Comparison of ENCODE assay signal across 9 mouse cellular contexts in the genomic region with DNA sequence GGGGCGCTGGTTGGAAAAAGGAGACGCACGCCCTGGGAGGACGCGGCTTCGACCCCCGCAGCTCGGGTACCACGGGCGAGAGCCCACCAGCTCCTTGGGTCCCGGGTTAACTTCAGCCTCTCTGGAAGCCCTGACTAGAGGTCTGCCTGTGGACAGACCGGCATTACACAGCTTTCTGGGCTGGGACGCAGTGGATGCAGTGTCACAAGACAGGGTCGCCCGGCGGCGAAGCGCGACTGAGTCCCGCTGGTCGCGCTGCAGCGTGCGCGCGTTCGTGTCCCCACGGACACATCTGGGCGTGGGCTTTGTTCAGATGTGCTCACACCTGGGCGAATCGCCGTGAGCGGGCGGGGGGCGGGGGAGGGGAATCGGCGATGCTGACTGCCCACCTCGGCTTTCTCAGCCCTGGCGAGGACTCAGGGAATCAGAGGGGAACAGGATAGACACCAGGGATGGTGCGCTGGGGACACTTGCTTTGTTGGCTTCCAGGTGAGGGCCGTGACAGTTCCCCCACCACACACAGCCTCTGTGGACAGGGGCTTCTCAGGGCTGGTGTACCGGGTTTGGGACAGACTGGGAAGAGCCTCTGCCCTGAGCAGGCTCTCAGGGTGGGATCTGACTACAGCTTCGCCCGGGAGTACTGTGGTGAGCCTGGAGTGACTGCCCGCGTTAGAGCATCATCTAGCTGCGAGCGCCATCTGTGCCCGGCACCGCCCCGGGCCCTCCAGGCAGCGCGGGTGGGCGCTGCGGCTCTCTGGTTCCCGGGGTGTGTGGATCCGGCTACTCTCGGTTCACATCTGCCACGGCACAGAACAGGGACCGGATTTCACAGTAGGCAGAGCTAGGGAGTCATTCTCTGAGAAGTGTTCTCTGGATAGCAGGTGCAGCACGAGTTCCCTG. TPM values are rescaled to one million over a fixed set of nuclear protein-coding genes. Genes with fewer than 3 reads are reported as not detected.
DNase-seq lines count a peak whose midpoint lies in the region; ATAC-seq and TF ChIP-seq lines count a peak whose summit lies in the region.
"Had no signal": no experiment of that assay in that cellular context is flagged by ENCODE, and none has a peak within 500 bp of the region (broad histone marks: within the 10 kb centered on the region; RNA-seq: fewer than 3 reads in every experiment).

No protein-coding gene starts in this region.

- DNase-seq in heart, postnatal 10 days, result no peak
- peak; percentile 81 for DNase-seq in forebrain, embryonic 11.5 days (ENCODE audit: low spot score)
- DNase-seq in liver, embryonic 11.5 days (ENCODE audit: low spot score), result peak; percentile 35
- DNase-seq in adipocyte (ENCODE audit: low spot score), result no peak

- intact Hi-C loops in heart, postnatal 10 days (cut with DNase I), result no loop called here

- peak overlapping the region; percentile 98 for H3K4me2 ChIP-seq in heart, embryonic 11.5 days
- H3K4me2 ChIP-seq in forebrain, embryonic 11.5 days (ENCODE audit: low read depth, low read length, severe bottlenecking), result peak overlapping the region; percentile 92
- H3K4me2 ChIP-seq in intestine, embryonic 16.5 days (ENCODE audit: low read depth, low read length), result peak overlapping the region; percentile 98
- H3K4me2 ChIP-seq in liver, embryonic 11.5 days, result peak overlapping the region; percentile 92

- H3K9me3 ChIP-seq in heart, embryonic 11.5 days (replicated peaks; ENCODE audit: control insufficient read depth, low read length), result no peaks in the 10 kb centered on the region
- no peaks in the 10 kb centered on the region for H3K9me3 ChIP-seq in forebrain, embryonic 11.5 days (ENCODE audit: control insufficient read depth, low read length)
- no peaks in the 10 kb centered on the region for H3K9me3 ChIP-seq in intestine, embryonic 16.5 days (ENCODE audit: control insufficient read depth, low read length)
- H3K9me3 ChIP-seq in liver, embryonic 11.5 days (ENCODE audit: control insufficient read depth, low read length), result no peaks in the 10 kb centered on the region

- TF ChIP-seq POLR2A in bone marrow macrophage, adult 2 months (IDR thresholded peaks at IDR 0.05; ENCODE audit: borderline replicate concordance, low read depth, low read length), result no peak
- TF ChIP-seq POLR2A in olfactory bulb, adult 2 months (IDR thresholded peaks at IDR 0.05; ENCODE audit: insufficient read depth, low read depth, low read length), result no peak

- under 1% methylated on average over 60 of the region's 61 CpGs for WGBS in heart, embryonic 11.5 days (ENCODE audit: insufficient replicate concordance)
- WGBS in forebrain, embryonic 11.5 days, result 1% methylated on average over 61 of the region's 61 CpGs
- under 1% methylated on average over 61 of the region's 61 CpGs for WGBS in intestine, embryonic 16.5 days
- WGBS in liver, embryonic 11.5 days, result under 1% methylated on average over 61 of the region's 61 CpGs
- WGBS in olfactory bulb, adult 2 months, result under 1% methylated on average over 61 of the region's 61 CpGs

- peak overlapping the region; percentile 68 for H3K4me3 ChIP-seq in heart, embryonic 11.5 days (ENCODE audit: low read depth, low read length)
- H3K4me3 ChIP-seq in bone marrow macrophage, adult 2 months (ENCODE audit: insufficient read depth, low read length), result peak overlapping the region; percentile 88
- peak overlapping the region; percentile 69 for H3K4me3 ChIP-seq in forebrain, embryonic 11.5 days (ENCODE audit: low read depth, low read length)
- H3K4me3 ChIP-seq in intestine, embryonic 16.5 days (ENCODE audit: low read length), result peak overlapping the region; percentile 70
- peak overlapping the region; percentile 62 for H3K4me3 ChIP-seq in liver, embryonic 11.5 days (ENCODE audit: low read depth, low read length)
- peak overlapping the region; percentile 85 for H3K4me3 ChIP-seq in olfactory bulb, adult 2 months (ENCODE audit: insufficient read depth, low read depth, low read length)

- no peak for TF ChIP-seq CTCF in bone marrow macrophage, adult 2 months (IDR thresholded peaks at IDR 0.05; ENCODE audit: low read depth, low read length)
- TF ChIP-seq CTCF in olfactory bulb, adult 2 months (IDR thresholded peaks at IDR 0.05; ENCODE audit: insufficient read depth, low read depth, low read length), result no peak

- peaks cover 9% of the 10 kb centered on the region; the same call in 1 of the 2 replicates for H3K27me3 ChIP-seq in heart, embryonic 11.5 days (ENCODE audit: control insufficient read depth, insufficient read depth, low read length)
- no peaks in the 10 kb centered on the region for H3K27me3 ChIP-seq in forebrain, embryonic 11.5 days (ENCODE audit: control insufficient read depth, insufficient read depth, low read length)
- H3K27me3 ChIP-seq in intestine, embryonic 16.5 days (replicated peaks; ENCODE audit: control insufficient read depth, insufficient read depth, low read length), result peaks cover 15% of the 10 kb centered on the region; the same call in 1 of the 2 replicates
- H3K27me3 ChIP-seq in liver, embryonic 11.5 days (replicated peaks; ENCODE audit: control insufficient read depth, insufficient read depth, low read length), result peaks cover 35% of the 10 kb centered on the region

- H3K4me1 ChIP-seq in heart, embryonic 11.5 days (ENCODE audit: control insufficient read depth, insufficient read depth, low read length), result no peaks in the 10 kb centered on the region
- peaks cover 4% of the 10 kb centered on the region for H3K4me1 ChIP-seq in bone marrow macrophage, adult 2 months (ENCODE audit: control insufficient read depth, insufficient read depth, low read length)
- peaks cover 5% of the 10 kb centered on the region; the same call in 1 of the 2 replicates for H3K4me1 ChIP-seq in forebrain, embryonic 11.5 days (replicated peaks; ENCODE audit: control insufficient read depth, insufficient read depth, low read length)
- H3K4me1 ChIP-seq in intestine, embryonic 16.5 days (ENCODE audit: control insufficient read depth, insufficient read depth, low read length), result peaks cover 13% of the 10 kb centered on the region
- 0 out of 2 replicates have a peak, but pooled peaks cover 3% of the 10 kb centered on the region for H3K4me1 ChIP-seq in liver, embryonic 11.5 days (replicated peaks; ENCODE audit: control insufficient read depth, insufficient read depth, low read length)
- peaks cover 3% of the 10 kb centered on the region for H3K4me1 ChIP-seq in olfactory bulb, adult 2 months (ENCODE audit: control insufficient read depth, insufficient read depth, low read length)

- H3K9ac ChIP-seq in heart, embryonic 11.5 days (ENCODE audit: low read depth, low read length), result peak overlapping the region; percentile 46; the same call in 1 of the 2 replicates
- H3K9ac ChIP-seq in forebrain, embryonic 11.5 days (ENCODE audit: low read length), result peak overlapping the region; percentile 80
- peak overlapping the region; percentile 66 for H3K9ac ChIP-seq in intestine, embryonic 16.5 days (ENCODE audit: low read depth, low read length)
- H3K9ac ChIP-seq in liver, embryonic 11.5 days (ENCODE audit: low read depth, low read length), result no peak overlapping the region

- H3K36me3 ChIP-seq in heart, embryonic 11.5 days (ENCODE audit: control insufficient read depth, insufficient read depth, low read length), result no peaks in the 10 kb centered on the region
- H3K36me3 ChIP-seq in forebrain, embryonic 11.5 days (ENCODE audit: control insufficient read depth, insufficient read depth, low read length), result no peaks in the 10 kb centered on the region
- H3K36me3 ChIP-seq in intestine, embryonic 16.5 days (ENCODE audit: control insufficient read depth, insufficient read depth, low read length), result no peaks in the 10 kb centered on the region
- no peaks in the 10 kb centered on the region for H3K36me3 ChIP-seq in liver, embryonic 11.5 days (ENCODE audit: control insufficient read depth, insufficient read depth, low read length)
- H3K36me3 ChIP-seq: G1E had no signal

- ATAC-seq in heart, embryonic 11.5 days (replicated peaks; ENCODE audit: insufficient number of reproducible peaks, low FRiP score, low TSS enrichment), result peak; percentile 52; the same call in 1 of the 2 replicates
- peak; percentile 71 for ATAC-seq in forebrain, embryonic 11.5 days (replicated peaks; ENCODE audit: low FRiP score)
- peak; percentile 64 for ATAC-seq in intestine, embryonic 16.5 days
- ATAC-seq in liver, embryonic 11.5 days (replicated peaks; ENCODE audit: low FRiP score), result peak; percentile 13; the same call in 1 of the 2 replicates

- H3K27ac ChIP-seq in heart, embryonic 11.5 days (ENCODE audit: low read depth, low read length), result no peak overlapping the region
- no peak overlapping the region for H3K27ac ChIP-seq in bone marrow macrophage, adult 2 months (ENCODE audit: insufficient read depth, low read depth, low read length)
- peak overlapping the region; percentile 78 for H3K27ac ChIP-seq in forebrain, embryonic 11.5 days (ENCODE audit: low read depth, low read length)
- H3K27ac ChIP-seq in intestine, embryonic 16.5 days (ENCODE audit: low read length), result no peak overlapping the region
- H3K27ac ChIP-seq in liver, embryonic 11.5 days (ENCODE audit: low read depth, low read length), result no peak overlapping the region
- peak overlapping the region; percentile 88 for H3K27ac ChIP-seq in olfactory bulb, adult 2 months (ENCODE audit: insufficient read depth, low read depth, low read length)

RNA-seq across cellular contexts. Expression of a gene that starts 0.9 kb away (rescaled TPM):
- 0.84 and 1.6 TPM in 2 replicates for polyA plus RNA-seq in heart, embryonic 11.5 days (2014; fragmentation: Nextera tagmentation; extraction: Ambion mirVana)
- total RNA-seq in heart, postnatal 10 days (2021), result under 1 TPM; 0.25 to 0.67 TPM
- 0.56 TPM in 1 of 2 replicates, not detected in the other for polyA plus RNA-seq in bone marrow macrophage, adult 2 months (2012; ENCODE audit: insufficient read depth, insufficient read length, missing spikeins)
- polyA plus RNA-seq in forebrain, embryonic 11.5 days (2014; fragmentation: Nextera tagmentation; extraction: Ambion mirVana), result 44.0 and 50.1 TPM in 2 replicates
- polyA plus RNA-seq in intestine, embryonic 16.5 days (2015; fragmentation: Nextera tagmentation; extraction: Ambion mirVana), result 2.6 and 3.6 TPM in 2 replicates
- 0.70 and 2.5 TPM in 2 replicates for polyA plus RNA-seq in liver, embryonic 11.5 days (2014; fragmentation: Nextera tagmentation; extraction: Ambion mirVana)
- 445 and 867 TPM in 2 replicates for polyA plus RNA-seq in olfactory bulb, adult 2 months (2012; ENCODE audit: insufficient read depth, insufficient read length, low replicate concordance, missing spikeins)
- polyA plus RNA-seq: G1E had no signal

Comparison
In these comparisons a context has a peak if more than half of its experiments do, and no peak if none do; other contexts are left out.
1. ATAC-seq: peak in every context shown above with its lines; median percentile 71 in forebrain, embryonic 11.5 days; 64 in intestine, embryonic 16.5 days; 52 in heart, embryonic 11.5 days; 13 in liver, embryonic 11.5 days.
2. H3K27ac ChIP-seq: peak in forebrain, embryonic 11.5 days (single experiment) and olfactory bulb, adult 2 months (single experiment); none in heart, embryonic 11.5 days (single experiment), bone marrow macrophage, adult 2 months (single experiment), intestine, embryonic 16.5 days (single experiment) and liver, embryonic 11.5 days (single experiment).
3. DNase-seq: peak in forebrain, embryonic 11.5 days (single experiment) and liver, embryonic 11.5 days (single experiment); none in heart, postnatal 10 days (0 of 2) and adipocyte (single experiment).
4. Peak in every context shown above with its lines, with median percentiles within 50 percentile points of each other: H3K4me2 ChIP-seq and H3K4me3 ChIP-seq.